Mouse (Mus musculus) ES-E14 (cell line): ENCODE measurements at regions not wholly inside any gene's neighbourhood (a gene's known extent, or its start where the extent isn't known, plus 50 kb on each side); places are given as distances from the start of the nearest gene placed in this dataset.

Experiments used
- MAFK ChIP-seq: IDR thresholded peaks from 2 replicates; pipeline ENCODE4 v1.6.1; 2014; ENCODE audit warnings: mild to moderate bottlenecking, low read depth, low read length, inconsistent platforms; ENCODE audit not compliant: insufficient read depth
- ZNF384 ChIP-seq: IDR thresholded peaks from 2 replicates; pipeline ENCODE4 v1.6.1; 2012; ENCODE audit warnings: low read depth, low read length, inconsistent platforms

DNA sequence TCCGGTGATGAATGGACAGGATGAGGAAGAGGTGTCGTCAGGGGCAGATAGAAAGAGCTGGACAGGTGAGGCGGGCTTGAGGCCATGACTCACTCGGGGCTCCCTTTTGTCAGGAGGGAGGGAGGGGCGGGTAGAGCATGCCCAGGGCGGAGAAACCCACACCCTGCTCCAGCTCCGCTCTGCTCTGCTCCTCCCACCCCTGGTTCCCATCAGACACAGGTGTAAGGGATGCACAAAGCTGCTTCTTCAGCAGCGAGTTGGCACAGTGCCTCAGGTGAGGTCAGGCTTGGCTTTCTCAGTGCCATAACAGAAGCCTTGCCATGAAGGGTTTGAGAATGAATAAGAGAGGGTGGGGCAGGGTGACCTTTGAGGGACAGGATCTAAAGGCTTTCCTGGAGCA lies 212.2 kb downstream of the Ly86 start:
- TF ChIP-seq ZNF384, result no peak
- TF ChIP-seq MAFK, result no peak
